Mouse (Mus musculus) thymus, adult 2 months (tissue): Measurements from ENCODE around the gene Myh6. TPM values are rescaled to one million over a fixed set of nuclear protein-coding genes. Genes with fewer than 3 reads are reported as not detected.
"Not testable (repeated sequence)": the region's sequence is repeated elsewhere in the genome, so short reads cannot be mapped to it uniquely, and the experiment has no call there.

Source experiments
- DNase-seq: peaks from one replicate; pipeline ENCODE4 v3.0.0; 2021
- H3K27ac ChIP-seq: fragments of 200-500 bp; 2 replicates; pipeline ENCODE4 v1.5.1; 2012; ENCODE audit warnings: low read length, control low read depth; ENCODE audit not compliant: control insufficient read depth, insufficient read depth
- H3K27me3 ChIP-seq: fragments of 200-500 bp; 2 replicates; pipeline ENCODE4 v1.6.1; 2012; ENCODE audit warnings: mild to moderate bottlenecking, low read length, moderate library complexity, mixed read lengths; ENCODE audit not compliant: control insufficient read depth, insufficient read depth
- H3K36me3 ChIP-seq: fragments of 200-500 bp; 2 replicates; pipeline ENCODE4 v1.6.1; 2012; ENCODE audit warnings: mild to moderate bottlenecking, low read length, moderate library complexity; ENCODE audit not compliant: control insufficient read depth, insufficient read depth
- H3K4me1 ChIP-seq: fragments of 200-500 bp; replicated peaks from 2 replicates; pipeline ENCODE4 v1.6.1; 2012; ENCODE audit warnings: low read length; ENCODE audit not compliant: control insufficient read depth, insufficient read depth
- H3K4me3 ChIP-seq: fragments of 200-500 bp; 2 replicates; pipeline ENCODE4 v1.5.1; 2012; ENCODE audit warnings: mild to moderate bottlenecking, low read length, control low read depth, moderate library complexity; ENCODE audit not compliant: control insufficient read depth, insufficient read depth
- CTCF ChIP-seq: fragments of 200-500 bp; IDR thresholded peaks from 2 replicates; pipeline ENCODE4 v1.5.1; 2012; ENCODE audit warnings: mild to moderate bottlenecking, control low read depth, low read length, moderate library complexity, borderline replicate concordance; ENCODE audit not compliant: control insufficient read depth, poor library complexity, insufficient read depth; ENCODE audit errors: extremely low read depth
- POLR2A ChIP-seq: fragments of 200-500 bp; IDR thresholded peaks from 2 replicates; pipeline ENCODE4 v1.6.1; 2012; ENCODE audit warnings: mild to moderate bottlenecking, low read length, control low read depth, moderate library complexity; ENCODE audit not compliant: control insufficient read depth, poor library complexity, insufficient read depth; ENCODE audit errors: extremely low read depth
- WGBS: fragments of 180-500 bp; shearing (Covaris S2); methylation state at CpG from one replicate; pipeline ENCODE4 v1.1.7; 2018; 5-methylcytosine and 5-hydroxymethylcytosine counted together
- polyA plus RNA-seq: library from polyadenylated mRNA; depleted of rRNA; stranded (reverse); fragments of >200 nt; gene quantifications from 2 replicates; pipeline ENCODE4 v1.2.3, GENCODE M21; 2012

The Myh6 gene
- polyA plus RNA-seq, 1 experiment: 159 TPM

- H3K4me1 ChIP-seq: no peaks in the 10 kb centered on the region
- no peak for TF ChIP-seq POLR2A
- TF ChIP-seq CTCF: no peak
- no peaks in the 10 kb centered on the region for H3K27me3 ChIP-seq
- no peak overlapping the region for H3K4me3 ChIP-seq
- H3K27ac ChIP-seq: no peak overlapping the region
- no peaks in the 10 kb centered on the region for H3K36me3 ChIP-seq
- 96% methylated on average over 7 of the region's 7 CpGs for WGBS
- DNase-seq: no peak
Measured at GRCm38 (mm10) chr14:54981934-54982333, 15.2 kb upstream of the Myh6 start.

GRCm38 (mm10) chr14:54978664-54979063 is 11.9 kb upstream of the Myh6 start:
- Histone ChIP-seq H3K36me3 (no peaks in the 10 kb centered on the region), H3K27me3 (no peaks in the 10 kb centered on the region), H3K4me3 (no peak overlapping the region), H3K27ac (no peak overlapping the region), H3K4me1 (no peaks in the 10 kb centered on the region)
- no peak for DNase-seq
- 92% methylated on average over 8 of the region's 8 CpGs for WGBS
- TF ChIP-seq POLR2A (no peak), CTCF (no peak)

GRCm38 (mm10) chr14:54976633-54977032 is 9.9 kb upstream of the Myh6 start, which contains the start of gene Gm17428:
Gene Gm17428, plus strand, starts transcription at chr14:54976933.
- no peak within 1 kb of the TSS for H3K27ac ChIP-seq
- TF ChIP-seq CTCF (no peak), POLR2A (no peak)

GRCm38 (mm10) chr14:54974068-54974791 is 7.5 kb upstream of the Myh6 start:
- Histone ChIP-seq H3K36me3 (no peaks in the 10 kb centered on the region), H3K4me1 (no peaks in the 10 kb centered on the region), H3K27me3 (no peaks in the 10 kb centered on the region), H3K27ac (no peak overlapping the region), H3K4me3 (no peak overlapping the region)
- no peak for DNase-seq
- TF ChIP-seq CTCF (no peak), POLR2A (no peak)
- WGBS: 76% methylated on average over 6 of the region's 6 CpGs

More at GRCm38 (mm10) chr14:54976633-54977032, 9.9 kb upstream of the Myh6 start, which contains the start of gene Gm17428:
- Histone ChIP-seq H3K4me1 (no peaks in the 10 kb centered on the region), H3K36me3 (no peaks in the 10 kb centered on the region), H3K27me3 (no peaks in the 10 kb centered on the region), H3K4me3 (no peak within 1 kb of the TSS)
- no peak for DNase-seq
- WGBS: 70% methylated on average over 1 of the region's 1 CpGs

- not testable (repeated sequence) for H3K27ac ChIP-seq, H3K4me3 ChIP-seq, H3K27me3 ChIP-seq, H3K36me3 ChIP-seq, DNase-seq, H3K4me1 ChIP-seq
- 94% methylated on average over 11 of the region's 11 CpGs for WGBS
Measured at GRCm38 (mm10) chr14:54972786-54973185, 6.1 kb upstream of the Myh6 start.

- Histone ChIP-seq H3K27ac (no peak overlapping the region), H3K27me3 (no peaks in the 10 kb centered on the region), H3K36me3 (no peaks in the 10 kb centered on the region), H3K4me1 (no peaks in the 10 kb centered on the region), H3K4me3 (no peak overlapping the region)
- TF ChIP-seq POLR2A: no peak
- no peak for TF ChIP-seq CTCF
- DNase-seq: no peak
Measured at GRCm38 (mm10) chr14:54968344-54968743, 1.6 kb upstream of the Myh6 start.

- no peak for DNase-seq
- no peak overlapping the region for H3K4me3 ChIP-seq
- no peaks in the 10 kb centered on the region for H3K4me1 ChIP-seq
- TF ChIP-seq CTCF: no peak
- 95% methylated on average over 3 of the region's 3 CpGs for WGBS
- H3K27me3 ChIP-seq: no peaks in the 10 kb centered on the region
- H3K27ac ChIP-seq: no peak overlapping the region
- no peaks in the 10 kb centered on the region for H3K36me3 ChIP-seq
Measured at GRCm38 (mm10) chr14:54967874-54968273, 1.1 kb upstream of the Myh6 start.
